Mouse (Mus musculus): Measurements from ENCODE around the gene Ptpn11. TPM values are rescaled to one million over a fixed set of nuclear protein-coding genes. Genes with fewer than 3 reads are reported as not detected.

Gene Ptpn11
- total RNA-seq, 1 experiment: 40.2 TPM

- H3K9ac ChIP-seq (ENCODE audit: insufficient read depth, low read depth, low read length, poor library complexity, severe bottlenecking): no peak overlapping the region
- H3K4me1 ChIP-seq (ENCODE audit: control insufficient read depth in 2 of 2, insufficient read depth in 2 of 2, low read length in 2 of 2, poor library complexity in 1 of 2): 0 out of 4 replicates have a peak, but pooled peaks cover 0 to 6% of the 10 kb centered on the region in 2 experiments
- no peaks in the 10 kb centered on the region for H3K9me3 ChIP-seq (ENCODE audit: control insufficient read depth, insufficient read depth, low read depth, low read length)
- no peak overlapping the region for H3K4me3 ChIP-seq (ENCODE audit: insufficient read depth in 1 of 2, low read depth in 1 of 2, low read length in 2 of 2, poor library complexity in 1 of 2, severe bottlenecking in 1 of 2)
- no peak for TF ChIP-seq HCFC1 (IDR thresholded peaks at IDR 0.05; ENCODE audit: borderline replicate concordance, insufficient read depth, low read length)
- no peak for TF ChIP-seq CHD2 (IDR thresholded peaks at IDR 0.05; ENCODE audit: low read depth, low read length)
- no peak for TF ChIP-seq MAFK (IDR thresholded peaks at IDR 0.05; ENCODE audit: insufficient read depth, low read depth, low read length)
- TF ChIP-seq ZNF384 (IDR thresholded peaks at IDR 0.05; ENCODE audit: low read depth, low read length): no peak
- TF ChIP-seq ZC3H11A (IDR thresholded peaks at IDR 0.05; ENCODE audit: borderline replicate concordance, low read depth, low read length): no peak
- no peak for DNase-seq (ENCODE audit: low read depth, low spot score)
- no peak overlapping the region for H3K27ac ChIP-seq (ENCODE audit: insufficient read depth, low read depth, low read length, poor library complexity, severe bottlenecking)
- in situ Hi-C loops (cut with MboI; ENCODE audit: low sequenced_read_pairs in 2 of 2, unreplicated experiment in 2 of 2): no loop called here
- no peaks in the 10 kb centered on the region for H3K36me3 ChIP-seq (ENCODE audit: control insufficient read depth, insufficient read depth, low read length, poor library complexity, severe bottlenecking)
Observed at GRCm38 (mm10) chr5:121093281-121093680, 97.9 kb downstream of the Ptpn11 start.

DNA sequence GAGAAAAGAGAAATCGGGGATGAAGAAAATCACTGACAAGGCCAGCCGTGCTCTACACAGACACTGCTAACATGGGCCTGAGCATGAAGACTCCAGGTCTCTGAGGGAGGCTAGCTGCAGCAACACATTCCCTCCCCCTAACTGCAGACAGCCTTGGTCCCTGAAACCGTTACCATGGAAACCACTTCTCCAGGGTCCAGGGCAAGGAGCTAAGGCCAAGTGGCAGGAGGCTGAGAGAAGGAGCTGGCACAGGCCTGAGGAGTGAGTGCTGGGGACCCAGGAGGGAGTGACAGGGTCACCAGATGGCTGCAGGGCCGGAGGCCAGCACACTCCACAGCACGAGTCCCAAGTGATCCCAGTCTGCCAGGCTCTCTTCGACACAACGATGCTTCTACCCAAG, 101.5 kb downstream of the Ptpn11 start:
- in situ Hi-C loops (cut with MboI; ENCODE audit: low sequenced_read_pairs in 2 of 2, unreplicated experiment in 2 of 2): no loop called here
- H3K4me3 ChIP-seq (ENCODE audit: insufficient read depth in 1 of 2, low read depth in 1 of 2, low read length in 2 of 2, poor library complexity in 1 of 2, severe bottlenecking in 1 of 2): no peak overlapping the region
- H3K9ac ChIP-seq (ENCODE audit: insufficient read depth, low read depth, low read length, poor library complexity, severe bottlenecking): no peak overlapping the region
- TF ChIP-seq ZNF384 (IDR thresholded peaks at IDR 0.05; ENCODE audit: low read depth, low read length) (no peak), MAFK (IDR thresholded peaks at IDR 0.05; ENCODE audit: insufficient read depth, low read depth, low read length) (no peak), ZC3H11A (IDR thresholded peaks at IDR 0.05; ENCODE audit: borderline replicate concordance, low read depth, low read length) (no peak), CHD2 (IDR thresholded peaks at IDR 0.05; ENCODE audit: low read depth, low read length) (no peak), HCFC1 (IDR thresholded peaks at IDR 0.05; ENCODE audit: borderline replicate concordance, insufficient read depth, low read length) (no peak)
- no peaks in the 10 kb centered on the region for H3K9me3 ChIP-seq (ENCODE audit: control insufficient read depth, insufficient read depth, low read depth, low read length)
- no peak for DNase-seq (ENCODE audit: low read depth, low spot score)
- peaks cover 0 to 2% of the 10 kb centered on the region in 2 experiments; a peak in 1 of 4 replicates for H3K4me1 ChIP-seq (ENCODE audit: control insufficient read depth in 2 of 2, insufficient read depth in 2 of 2, low read length in 2 of 2, poor library complexity in 1 of 2)
- no peak overlapping the region for H3K27ac ChIP-seq (ENCODE audit: insufficient read depth, low read depth, low read length, poor library complexity, severe bottlenecking)
- H3K36me3 ChIP-seq (ENCODE audit: control insufficient read depth, insufficient read depth, low read length, poor library complexity, severe bottlenecking): no peaks in the 10 kb centered on the region

DNA sequence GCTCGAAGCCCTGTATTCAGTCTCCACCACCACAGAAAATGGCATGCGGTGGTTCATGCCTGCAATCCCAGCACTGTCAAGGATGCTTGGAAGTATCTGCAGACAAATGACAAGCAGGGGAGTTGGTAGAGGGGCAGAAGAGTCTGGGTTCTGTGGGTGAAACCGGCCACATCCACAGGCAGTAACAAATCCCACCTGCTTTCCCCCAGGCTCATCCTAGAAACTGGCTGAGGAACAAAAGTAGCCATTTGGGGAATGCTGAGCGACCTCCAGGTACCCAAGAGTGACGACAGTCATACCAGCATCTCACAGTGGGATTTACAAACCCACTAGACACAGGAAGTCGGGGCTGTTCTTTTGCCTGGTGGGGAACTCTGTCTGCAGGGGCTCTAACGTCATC, 103.5 kb downstream of the Ptpn11 start:
- no peak overlapping the region for H3K27ac ChIP-seq (ENCODE audit: insufficient read depth, low read depth, low read length, poor library complexity, severe bottlenecking)
- no peak overlapping the region for H3K9ac ChIP-seq (ENCODE audit: insufficient read depth, low read depth, low read length, poor library complexity, severe bottlenecking)
- DNase-seq (ENCODE audit: low read depth, low spot score): no peak
- TF ChIP-seq CHD2 (IDR thresholded peaks at IDR 0.05; ENCODE audit: low read depth, low read length) (no peak), ZNF384 (IDR thresholded peaks at IDR 0.05; ENCODE audit: low read depth, low read length) (no peak), MAFK (IDR thresholded peaks at IDR 0.05; ENCODE audit: insufficient read depth, low read depth, low read length) (no peak), HCFC1 (IDR thresholded peaks at IDR 0.05; ENCODE audit: borderline replicate concordance, insufficient read depth, low read length) (no peak), ZC3H11A (IDR thresholded peaks at IDR 0.05; ENCODE audit: borderline replicate concordance, low read depth, low read length) (no peak)
- H3K9me3 ChIP-seq (ENCODE audit: control insufficient read depth, insufficient read depth, low read depth, low read length): no peaks in the 10 kb centered on the region
- no peaks in the 10 kb centered on the region for H3K36me3 ChIP-seq (ENCODE audit: control insufficient read depth, insufficient read depth, low read length, poor library complexity, severe bottlenecking)
- H3K4me3 ChIP-seq (ENCODE audit: insufficient read depth in 1 of 2, low read depth in 1 of 2, low read length in 2 of 2, poor library complexity in 1 of 2, severe bottlenecking in 1 of 2): no peak overlapping the region
- H3K4me1 ChIP-seq (ENCODE audit: control insufficient read depth in 2 of 2, insufficient read depth in 2 of 2, low read length in 2 of 2, poor library complexity in 1 of 2): peaks cover 0 to 2% of the 10 kb centered on the region in 2 experiments; a peak in 1 of 4 replicates
- in situ Hi-C loops (cut with MboI; ENCODE audit: low sequenced_read_pairs in 2 of 2, unreplicated experiment in 2 of 2): no loop called here

DNA sequence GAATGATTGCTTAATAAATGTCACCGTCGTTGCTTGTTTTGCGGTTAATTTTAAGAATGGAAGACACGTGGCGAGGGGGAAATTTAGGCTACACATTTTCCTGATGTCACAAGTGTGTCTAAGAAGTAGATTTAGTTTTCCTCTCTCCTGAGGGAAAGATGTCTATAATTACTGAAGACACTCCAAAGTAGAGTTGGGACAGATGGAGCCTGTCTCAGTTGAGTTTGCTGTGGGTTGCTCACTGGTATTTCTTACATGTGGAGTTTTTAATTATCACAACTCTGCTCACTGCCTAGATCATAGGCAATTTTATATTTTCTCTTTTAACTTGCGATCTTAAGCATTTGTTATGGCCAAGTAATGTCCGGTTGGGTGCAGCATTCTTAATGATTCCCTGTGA, 108.6 kb downstream of the Ptpn11 start:
- in situ Hi-C loops (cut with MboI; ENCODE audit: low sequenced_read_pairs in 2 of 2, unreplicated experiment in 2 of 2): no loop called here
- no peaks in the 10 kb centered on the region for H3K9me3 ChIP-seq (ENCODE audit: control insufficient read depth, insufficient read depth, low read depth, low read length)

DNA sequence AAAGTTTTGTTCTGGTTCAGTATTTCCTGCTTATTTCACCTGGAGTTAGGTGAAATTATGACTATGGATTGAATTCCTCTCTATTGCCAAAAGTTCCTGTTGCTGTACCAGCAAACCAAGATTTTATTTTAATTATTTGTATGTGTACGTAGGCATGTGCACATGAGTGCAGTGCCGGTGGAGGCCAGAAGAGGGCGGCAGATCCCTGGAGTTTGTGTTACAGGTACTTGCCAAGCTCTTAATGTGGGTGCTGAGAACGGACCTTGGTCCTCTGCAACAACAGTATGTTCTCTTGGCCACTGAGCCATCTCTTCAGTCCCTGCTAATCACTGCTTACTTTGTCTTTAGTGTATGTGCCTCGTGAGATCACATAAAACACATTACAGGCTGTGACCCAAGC, 109.4 kb downstream of the Ptpn11 start:
- in situ Hi-C loops (cut with MboI; ENCODE audit: low sequenced_read_pairs in 2 of 2, unreplicated experiment in 2 of 2): no loop called here
- no peak for DNase-seq (ENCODE audit: low read depth, low spot score)

More for the DNA sequence above, 108.6 kb downstream of the Ptpn11 start:
- Histone ChIP-seq H3K4me3 (ENCODE audit: insufficient read depth in 1 of 2, low read depth in 1 of 2, low read length in 2 of 2, poor library complexity in 1 of 2, severe bottlenecking in 1 of 2) (no peak overlapping the region), H3K4me1 (ENCODE audit: control insufficient read depth in 2 of 2, insufficient read depth in 2 of 2, low read length in 2 of 2, poor library complexity in 1 of 2) (peaks cover 0 to 2% of the 10 kb centered on the region in 2 experiments; a peak in 1 of 4 replicates), H3K36me3 (ENCODE audit: control insufficient read depth, insufficient read depth, low read length, poor library complexity, severe bottlenecking) (no peaks in the 10 kb centered on the region), H3K27ac (ENCODE audit: insufficient read depth, low read depth, low read length, poor library complexity, severe bottlenecking) (no peak overlapping the region), H3K9ac (ENCODE audit: insufficient read depth, low read depth, low read length, poor library complexity, severe bottlenecking) (no peak overlapping the region)
- TF ChIP-seq ZNF384 (IDR thresholded peaks at IDR 0.05; ENCODE audit: low read depth, low read length): no peak
- no peak for TF ChIP-seq HCFC1 (IDR thresholded peaks at IDR 0.05; ENCODE audit: borderline replicate concordance, insufficient read depth, low read length)
- no peak for TF ChIP-seq MAFK (IDR thresholded peaks at IDR 0.05; ENCODE audit: insufficient read depth, low read depth, low read length)
- DNase-seq (ENCODE audit: low read depth, low spot score): no peak

More for the DNA sequence above, 109.4 kb downstream of the Ptpn11 start:
- TF ChIP-seq CHD2 (IDR thresholded peaks at IDR 0.05; ENCODE audit: low read depth, low read length) (no peak), MAFK (IDR thresholded peaks at IDR 0.05; ENCODE audit: insufficient read depth, low read depth, low read length) (no peak), ZC3H11A (IDR thresholded peaks at IDR 0.05; ENCODE audit: borderline replicate concordance, low read depth, low read length) (peak; percentile 37; the same call in 1 of the 2 replicates)
- H3K4me3 ChIP-seq (ENCODE audit: insufficient read depth in 1 of 2, low read depth in 1 of 2, low read length in 2 of 2, poor library complexity in 1 of 2, severe bottlenecking in 1 of 2): no peak overlapping the region
- H3K36me3 ChIP-seq (ENCODE audit: control insufficient read depth, insufficient read depth, low read length, poor library complexity, severe bottlenecking): no peaks in the 10 kb centered on the region
- no peak overlapping the region for H3K27ac ChIP-seq (ENCODE audit: insufficient read depth, low read depth, low read length, poor library complexity, severe bottlenecking)
- no peak overlapping the region for H3K9ac ChIP-seq (ENCODE audit: insufficient read depth, low read depth, low read length, poor library complexity, severe bottlenecking)
- H3K9me3 ChIP-seq (ENCODE audit: control insufficient read depth, insufficient read depth, low read depth, low read length): no peaks in the 10 kb centered on the region
- H3K4me1 ChIP-seq (ENCODE audit: control insufficient read depth in 2 of 2, insufficient read depth in 2 of 2, low read length in 2 of 2, poor library complexity in 1 of 2): peaks cover 0 to 2% of the 10 kb centered on the region in 2 experiments; a peak in 1 of 4 replicates

Other genes with a start within 250 kb of the Ptpn11 start
- 0.09 TPM in 1 of 2 replicates, not detected in the other for gene Rph3a, start 181.3 kb downstream of the Ptpn11 start, total RNA-seq (2012; rRNA removed)
- 1,876 and 2,169 TPM in 2 replicates for gene Rpl6, start 13.1 kb upstream of the Ptpn11 start, total RNA-seq (2012; rRNA removed)
- 14.2 and 22.4 TPM in 2 replicates for gene Hectd4, start 28.8 kb upstream of the Ptpn11 start, total RNA-seq (2012; rRNA removed)
- gene Trafd1, start 194.2 kb upstream of the Ptpn11 start, total RNA-seq (2012; rRNA removed): 13.8 and 15.6 TPM in 2 replicates
- gene Naa25, start 206.5 kb upstream of the Ptpn11 start, total RNA-seq (2012; rRNA removed): 92.3 and 118 TPM in 2 replicates

Measured in ES-E14 (cell line).